Mouse (Mus musculus) left cerebral cortex, postnatal 4 days (tissue): ENCODE measurements around the gene Urah. TPM values are rescaled to one million over a fixed set of nuclear protein-coding genes. Genes with fewer than 3 reads are reported as not detected.

Source experiments
- DNase-seq: peaks from one replicate; pipeline ENCODE4 v3.0.0-alpha.2; 2022
- intact Hi-C: fragments of 180-260 bp; cut with DNase I; formaldehyde crosslinking; loops from one replicate; pipeline ENCODE4 v1.15.1; 2025
- total RNA-seq, 2 experiments: library from RNA; stranded (reverse); gene quantifications; 2 replicates each; pipeline ENCODE4 v1.2.3; 2021

The Urah gene
- total RNA-seq, 2 experiments from 2014 or later = not detected

DNA sequence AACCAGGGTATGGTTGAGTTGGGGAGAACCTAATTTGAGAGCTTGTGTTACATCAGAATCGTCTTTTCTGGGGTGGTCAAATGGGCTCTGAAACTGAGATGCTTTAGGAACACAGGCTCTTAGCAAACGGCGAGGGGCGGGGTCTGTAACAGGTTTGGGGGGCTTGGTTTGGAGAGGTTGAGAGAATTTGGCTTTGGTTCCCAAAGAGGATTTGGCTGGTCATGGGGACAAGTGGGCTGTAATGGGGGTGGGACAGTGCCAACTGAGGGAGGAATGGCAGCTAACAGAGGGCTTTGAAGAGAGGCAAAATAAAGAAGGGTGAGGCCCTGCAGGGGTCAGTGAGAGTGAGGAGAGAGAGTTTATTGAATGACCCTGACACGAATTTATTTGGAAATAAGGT, 4.7 kb downstream of the Urah start:
- no peak for DNase-seq
- intact Hi-C loops = no loop called here

DNA sequence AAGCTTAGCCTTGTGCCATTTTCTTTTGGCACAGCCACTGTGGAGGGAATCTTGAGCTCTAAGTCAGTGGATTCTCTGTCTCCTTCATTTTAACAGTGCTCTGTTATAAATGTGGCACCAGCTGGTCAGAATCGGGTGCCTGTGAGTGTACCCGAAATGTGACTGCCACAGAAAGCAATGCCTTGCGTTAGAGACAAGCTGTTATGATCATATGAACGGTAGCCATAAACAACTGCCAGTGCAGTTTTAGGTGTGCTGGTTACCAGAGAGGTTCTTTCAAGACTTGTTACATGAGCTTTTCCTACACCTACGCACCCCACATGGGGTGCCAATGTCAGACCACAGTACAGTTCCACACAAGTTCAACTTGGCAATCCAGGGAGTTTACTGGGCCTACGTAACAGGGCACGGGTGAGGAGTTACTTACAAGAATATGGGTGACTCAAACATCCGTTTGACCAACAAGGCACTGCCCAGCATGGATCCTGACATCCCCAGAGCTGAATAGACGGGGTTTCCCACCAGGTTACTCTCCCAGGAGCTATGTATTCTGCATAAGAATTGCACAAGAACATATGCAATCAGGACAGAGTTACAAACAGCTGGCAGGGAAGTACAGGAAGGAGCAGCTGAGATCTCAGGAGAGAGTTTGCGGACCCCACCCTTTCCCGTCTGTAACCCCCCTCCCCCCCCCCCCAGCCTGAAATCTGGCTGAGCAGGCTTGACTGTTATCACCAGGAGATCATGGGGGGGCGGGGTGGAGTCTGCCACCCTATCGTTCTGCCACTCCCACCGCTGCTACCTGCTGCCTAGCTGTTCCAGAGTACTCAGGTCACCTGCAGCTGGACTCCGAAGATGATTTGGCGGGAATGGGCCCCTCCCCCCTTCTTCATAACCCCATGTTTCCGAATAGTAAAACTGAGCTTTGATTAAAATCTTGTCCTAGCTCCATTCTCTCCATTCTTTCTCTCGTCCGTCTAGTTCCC, 6.2 kb downstream of the Urah start:
- intact Hi-C loops = no loop called here
- DNase-seq = no peak

DNA sequence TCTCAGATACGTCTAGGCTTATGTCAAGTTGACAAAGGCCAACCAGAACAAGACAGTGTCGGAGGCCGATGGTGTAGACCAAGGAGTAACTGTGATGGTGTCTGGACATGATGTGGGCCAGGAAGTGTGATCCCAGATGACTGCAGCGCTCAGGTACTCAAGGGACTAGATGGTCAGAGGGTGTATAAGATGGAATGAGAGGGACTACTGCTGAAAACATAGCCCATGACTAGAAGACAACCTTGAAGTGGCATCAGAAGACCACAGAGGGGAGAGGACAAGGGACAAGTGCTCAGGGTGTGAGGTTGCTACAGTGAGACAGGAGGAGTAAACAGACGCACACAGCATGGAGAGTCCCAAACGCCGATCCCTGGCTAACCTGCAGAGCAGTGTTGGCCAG, 9.0 kb downstream of the Urah start:
- intact Hi-C loops = no loop called here
- DNase-seq = no peak

DNA sequence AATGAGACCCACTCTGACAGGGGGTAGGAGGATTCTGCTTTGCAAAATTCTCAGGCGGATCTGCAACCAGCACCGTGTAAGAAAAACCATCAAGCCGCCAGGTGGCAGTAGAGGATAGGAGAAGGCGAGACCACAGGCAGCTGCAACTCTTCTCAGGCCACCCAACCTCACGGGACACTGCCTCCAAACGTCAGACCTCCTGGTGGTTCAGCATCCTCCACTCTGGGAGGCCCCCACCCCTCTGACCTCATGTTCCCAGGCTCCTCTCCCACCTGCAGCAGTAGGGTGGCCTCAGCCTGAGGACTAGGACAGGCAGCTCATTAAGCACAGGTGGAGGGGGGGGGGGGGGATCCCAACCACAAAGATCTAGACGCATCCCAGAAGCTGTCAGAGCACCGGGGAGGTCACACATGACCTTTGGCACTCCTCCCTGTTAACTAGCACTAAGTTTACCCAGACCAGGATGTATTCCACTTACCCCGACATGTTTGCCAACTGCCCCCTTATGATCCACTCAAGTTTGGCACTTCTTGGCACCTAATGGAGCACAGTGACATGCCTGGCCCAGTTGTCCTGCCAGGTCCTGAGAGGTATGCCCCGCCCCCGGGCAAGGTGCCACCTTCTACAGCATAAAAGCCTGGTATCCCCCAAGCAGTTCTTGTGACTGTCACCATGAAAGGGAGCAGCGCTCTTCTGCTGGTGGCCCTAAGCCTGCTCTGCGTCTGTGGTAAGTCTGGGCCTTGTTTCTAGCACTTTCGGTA, 10.3 kb downstream of the Urah start, which contains the start of gene Scgb1c1:
Gene Scgb1c1, plus strand, starts transcription at position 643 of the 761 bp plus-strand sequence.
- intact Hi-C loops = loop anchor here (5.0 kb wide), 1 partner anchor 62 kb away; no protein-coding TSS in a partner anchor
- DNase-seq = peak; percentile 92

DNA sequence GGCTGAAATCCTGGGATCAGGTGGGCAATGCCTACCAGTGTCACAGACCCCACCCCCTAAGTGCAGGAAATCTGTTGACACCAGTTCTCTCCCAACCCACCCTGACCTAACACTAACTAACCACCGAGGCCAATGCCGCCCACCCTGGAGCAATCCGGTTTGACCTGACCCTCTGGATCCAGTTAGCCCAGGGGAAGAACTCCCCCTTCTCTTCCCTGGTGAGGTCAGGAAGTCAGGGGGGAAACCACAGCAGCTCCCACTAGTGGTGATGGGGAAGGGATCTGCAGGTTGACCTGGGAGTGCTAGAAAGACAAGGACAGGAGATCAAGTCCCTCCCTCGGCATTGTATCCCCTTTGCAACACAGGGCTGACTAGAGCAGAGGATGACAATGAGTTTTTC, 10.9 kb downstream of the Urah start:
- intact Hi-C loops = loop anchor here (2.0 to 5.0 kb wide), 2 partner anchors 62 to 203 kb away; no protein-coding TSS in a partner anchor
- DNase-seq = no peak

DNA sequence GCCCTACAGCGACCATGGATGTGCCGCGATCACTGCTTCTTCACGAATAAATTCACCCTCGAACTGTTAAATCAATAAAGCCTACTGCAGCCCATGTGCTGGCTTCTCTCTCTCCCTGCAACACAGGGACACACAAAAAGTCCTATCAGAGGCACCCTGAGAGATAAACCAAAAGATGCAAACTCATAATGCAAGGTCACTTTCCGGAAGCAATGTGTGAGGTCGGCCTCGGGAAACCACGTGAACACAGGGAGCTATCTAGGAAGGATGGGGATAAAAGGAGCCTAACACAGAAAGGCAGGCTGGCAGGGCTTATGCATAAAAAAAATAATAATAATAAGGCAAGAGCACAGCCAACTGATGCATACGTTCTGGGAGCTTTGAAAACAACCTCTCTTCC, 11.9 kb downstream of the Urah start:
- DNase-seq = no peak
- intact Hi-C loops = loop anchor here (2.0 to 5.0 kb wide), 2 partner anchors 61 to 202 kb away; no protein-coding TSS in a partner anchor

DNA sequence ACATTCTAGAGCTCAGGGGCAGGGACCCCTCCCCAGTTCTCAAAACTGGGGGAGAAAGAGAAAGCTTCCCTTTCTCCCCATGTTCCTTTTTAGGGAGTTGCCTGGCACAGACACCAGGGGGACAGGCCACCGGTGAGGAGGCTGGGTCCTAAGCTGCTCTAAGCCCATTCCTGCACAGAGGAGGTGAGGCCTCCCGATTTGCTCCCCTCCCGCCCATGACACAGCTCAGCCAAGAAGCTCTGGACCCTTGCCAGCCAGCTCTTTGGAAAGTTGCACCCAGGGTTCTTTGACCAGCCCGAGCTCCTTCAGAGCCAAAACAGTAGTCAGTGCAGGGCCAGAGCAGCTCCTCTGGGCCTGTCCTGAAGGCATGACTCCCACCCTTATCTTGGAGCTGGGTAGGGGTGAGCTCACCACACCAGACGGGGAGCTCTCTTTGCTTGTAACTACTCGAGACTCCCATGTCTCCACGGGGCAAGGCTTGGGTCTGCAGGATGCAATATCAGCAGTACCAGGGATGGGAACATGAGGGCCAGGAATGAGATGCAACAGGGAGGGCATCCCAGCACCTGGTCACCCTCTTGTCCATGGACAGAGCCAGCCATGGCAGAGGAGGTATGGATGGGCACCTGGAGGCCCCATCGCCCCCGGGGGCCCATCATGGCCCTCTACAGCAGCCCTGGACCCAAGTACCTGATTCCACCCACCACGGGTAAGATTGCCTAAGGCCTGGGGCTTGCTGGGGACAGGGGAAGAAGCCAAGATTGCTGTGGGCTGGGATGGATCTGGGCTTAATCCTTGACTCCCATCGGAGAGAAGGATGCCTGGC, 13.2 kb downstream of the Urah start, which contains the start of gene Odf3:
Gene Odf3, plus strand, starts transcription at position 51 of the 826 bp plus-strand sequence.
- intact Hi-C loops = loop anchor here (2.0 to 5.0 kb wide), 2 partner anchors 59 to 201 kb away; no protein-coding TSS in a partner anchor
- DNase-seq = peak; percentile 54

DNA sequence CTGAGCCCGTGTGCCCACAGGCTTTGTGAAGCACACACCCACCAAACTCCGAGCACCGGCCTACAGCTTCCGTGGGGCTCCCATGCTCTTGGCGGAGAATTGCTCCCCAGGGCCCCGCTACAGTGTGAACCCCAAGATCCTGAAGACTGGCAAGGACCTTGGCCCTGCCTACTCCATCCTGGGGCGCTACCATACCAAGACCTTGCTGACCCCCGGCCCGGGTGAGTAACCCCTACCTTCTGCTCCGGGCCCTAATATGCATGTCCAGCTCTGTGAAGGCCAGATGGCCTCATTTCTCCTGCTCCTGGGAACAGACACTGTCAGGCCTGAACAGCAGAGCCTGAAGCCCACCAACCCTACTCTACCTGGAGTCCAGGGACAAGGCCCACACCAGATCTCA, 13.8 kb downstream of the Urah start:
- DNase-seq = no peak
- intact Hi-C loops = loop anchor here (5.0 kb wide), 1 partner anchor 59 kb away; no protein-coding TSS in a partner anchor

DNA sequence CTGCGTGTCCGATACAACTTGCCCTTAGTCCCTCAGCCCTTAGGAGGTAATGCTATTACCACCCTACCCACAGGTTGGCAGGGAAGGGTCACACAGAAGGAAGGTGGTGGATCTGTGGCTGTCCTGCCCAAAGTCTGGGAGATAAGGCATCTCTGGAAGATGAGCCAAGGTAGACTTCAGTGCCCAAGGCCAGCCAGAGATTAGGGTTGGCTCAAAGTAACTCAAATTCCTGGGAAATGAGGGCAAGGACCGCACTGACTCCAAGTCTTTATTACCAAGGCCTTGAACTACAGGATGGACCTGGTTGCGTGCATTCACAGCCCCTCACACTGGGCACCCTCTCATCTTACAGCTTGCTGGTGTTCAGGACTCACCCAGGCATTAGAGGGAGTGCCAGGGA, 17.1 kb downstream of the Urah start:
- intact Hi-C loops = loop anchor here (10.0 kb wide), 1 partner anchor 323 kb away; the partner anchor contains the start of gene Rnh1
- DNase-seq = no peak

DNA sequence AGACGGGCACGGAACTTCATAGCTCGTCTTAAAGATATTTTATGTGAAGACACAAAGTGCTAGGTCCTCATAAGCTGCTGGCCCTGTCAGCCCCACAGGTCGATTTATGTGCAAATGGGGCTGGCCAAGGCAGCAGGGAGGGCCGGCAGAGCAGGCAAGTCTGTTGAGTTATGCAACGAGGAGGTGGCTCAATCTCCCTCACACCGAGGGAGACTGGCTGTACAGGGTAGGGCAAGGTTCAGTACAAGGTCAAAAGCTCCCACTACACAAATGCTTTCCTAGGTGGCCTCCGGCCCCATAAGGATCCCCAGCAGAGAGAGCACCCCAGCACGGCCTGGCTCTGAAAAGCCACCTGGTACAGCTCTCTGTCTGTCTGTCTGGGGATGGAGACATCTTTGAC, 18.6 kb downstream of the Urah start:
- DNase-seq = no peak
- intact Hi-C loops = loop anchor here (10.0 kb wide), 1 partner anchor 321 kb away; the partner anchor contains the start of gene Rnh1

DNA sequence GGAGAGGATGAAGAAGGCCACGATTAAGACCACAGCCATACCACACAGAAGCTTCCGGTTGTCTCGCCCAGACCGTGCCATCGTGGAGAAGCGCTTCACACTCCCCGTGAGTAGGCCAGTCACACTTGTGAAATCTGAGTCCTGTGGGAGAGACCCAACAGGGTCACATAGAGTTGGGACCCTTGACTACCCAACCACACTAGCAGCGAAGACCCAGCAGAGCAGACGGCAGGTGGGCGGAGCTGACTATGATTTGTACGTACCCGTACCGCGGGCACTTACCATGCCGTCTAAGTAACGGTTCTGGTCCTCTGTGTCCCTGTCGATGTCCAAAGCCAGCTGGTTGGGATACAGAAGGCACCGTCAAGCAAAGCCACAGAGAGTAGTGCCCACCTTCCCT, 19.7 kb downstream of the Urah start:
- no peak for DNase-seq
- intact Hi-C loops = loop anchor here (10.0 kb wide), 1 partner anchor 320 kb away; the partner anchor contains the start of gene Rnh1

DNA sequence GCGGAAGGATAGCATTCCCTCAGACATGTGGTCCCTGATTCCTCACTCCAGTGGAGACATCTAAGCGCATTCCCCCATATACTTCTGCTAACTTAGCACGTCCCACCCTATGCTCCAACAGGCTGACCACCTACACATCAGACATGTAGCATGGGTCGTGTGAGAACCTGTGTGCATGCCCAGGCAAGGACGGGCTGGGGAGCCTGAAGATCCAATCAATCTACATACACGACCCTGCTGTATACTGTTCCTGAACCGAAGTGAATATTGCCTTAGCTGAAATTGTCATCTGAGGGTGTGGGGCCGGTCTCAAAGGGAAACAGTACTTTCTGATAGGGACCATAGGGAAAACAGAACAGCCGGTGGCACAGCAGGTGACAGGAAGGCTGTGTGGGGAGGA, 20.4 kb downstream of the Urah start:
- no peak for DNase-seq
- intact Hi-C loops = loop anchor here (10.0 kb wide), 1 partner anchor 320 kb away; the partner anchor contains the start of gene Rnh1

DNA sequence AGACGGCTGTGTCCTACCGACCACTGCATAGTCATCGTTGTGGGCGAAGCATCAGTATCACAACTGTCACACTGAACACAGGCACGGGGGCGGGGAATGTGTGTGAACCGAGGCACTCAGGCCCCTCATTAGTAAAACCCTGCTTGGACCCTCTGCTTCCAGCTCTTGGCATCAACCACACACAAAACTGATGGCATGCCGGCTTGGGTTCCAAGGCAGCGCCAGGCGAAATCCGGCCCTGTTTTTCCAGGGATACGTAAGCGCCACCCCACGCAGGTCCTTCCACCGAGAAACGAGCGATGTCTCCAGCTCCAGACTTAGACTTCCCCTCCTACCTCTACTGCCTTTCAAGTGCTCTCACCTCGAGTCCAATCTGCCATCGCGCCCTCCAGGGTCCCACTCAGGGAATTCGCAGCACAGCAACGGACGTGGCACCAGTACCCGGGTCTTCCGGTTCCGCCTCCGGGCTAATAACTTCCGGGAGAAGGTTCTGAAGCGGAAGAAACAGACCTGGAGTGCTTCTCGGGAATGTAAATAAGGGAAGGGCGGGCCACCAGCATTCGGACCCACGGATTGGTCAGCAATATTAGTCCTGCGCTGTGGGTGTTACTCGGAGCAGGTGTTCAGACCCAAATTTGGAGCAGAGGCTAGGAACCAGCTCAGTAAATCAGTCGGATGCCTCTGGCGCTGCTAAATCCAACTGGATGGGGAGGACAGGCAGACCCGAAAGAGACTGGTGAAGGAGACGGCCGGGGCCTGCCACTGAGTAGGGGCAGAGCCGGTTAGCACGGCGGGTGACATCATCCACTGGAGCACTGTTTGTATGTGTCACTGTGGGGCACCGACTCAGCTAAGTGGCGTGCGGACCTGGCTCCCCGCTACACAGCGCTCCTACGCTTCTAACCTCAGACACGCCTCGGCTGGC, 21.3 kb downstream of the Urah start, which contains the start of gene Gm45785:
Gene Gm45785, minus strand, starts transcription at position 472 of the 925 bp plus-strand sequence.
- intact Hi-C loops = loop anchor here (10.0 kb wide), 1 partner anchor 319 kb away; the partner anchor contains the start of gene Rnh1

DNA sequence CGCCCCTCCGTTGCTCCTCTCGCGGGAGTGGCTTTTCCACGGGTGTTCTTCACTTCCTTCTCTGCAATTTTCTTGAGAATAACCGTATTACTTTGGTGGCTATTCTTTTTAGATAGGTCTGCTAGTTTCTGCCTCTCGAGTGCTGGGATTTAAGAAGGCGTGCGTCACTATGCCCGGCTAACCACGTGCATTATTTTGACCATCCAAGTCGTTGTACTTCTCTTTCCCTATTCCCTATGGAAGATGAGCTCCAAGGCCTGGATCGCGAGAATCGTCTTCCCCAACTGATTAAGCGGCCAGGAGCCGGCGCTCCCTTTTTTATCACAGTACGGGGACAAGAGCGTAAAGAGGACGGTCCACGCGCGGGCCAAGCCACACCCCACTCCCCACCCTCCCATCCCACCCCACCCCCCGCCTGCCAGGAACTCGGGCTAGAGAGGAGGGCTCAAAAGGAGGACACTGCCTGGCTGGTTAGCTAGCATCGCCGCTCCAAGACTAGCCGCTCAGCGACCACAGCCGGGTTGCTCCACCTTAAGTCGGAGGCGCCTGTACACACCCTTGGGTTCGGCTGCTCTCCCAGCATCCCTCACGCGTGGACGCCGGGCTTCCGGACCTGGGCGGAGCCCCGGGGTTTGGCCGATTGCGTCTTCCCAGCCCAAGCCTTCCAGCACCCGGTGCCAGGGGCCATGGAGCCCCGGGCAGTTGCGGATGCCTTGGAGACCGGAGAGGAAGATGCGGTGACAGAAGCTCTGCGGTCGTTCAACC, 22.1 kb downstream of the Urah start, which contains the start of gene Ric8a:
Gene Ric8a, plus strand, starts transcription at position 173 of the 765 bp plus-strand sequence.
- DNase-seq = peak; percentile 85
- intact Hi-C loops = loop anchor here (10.0 kb wide), 1 partner anchor 318 kb away; the partner anchor contains the start of gene Rnh1

More for the DNA sequence above, 21.3 kb downstream of the Urah start, which contains the start of gene Gm45785:
- DNase-seq = peak; percentile 78

DNA sequence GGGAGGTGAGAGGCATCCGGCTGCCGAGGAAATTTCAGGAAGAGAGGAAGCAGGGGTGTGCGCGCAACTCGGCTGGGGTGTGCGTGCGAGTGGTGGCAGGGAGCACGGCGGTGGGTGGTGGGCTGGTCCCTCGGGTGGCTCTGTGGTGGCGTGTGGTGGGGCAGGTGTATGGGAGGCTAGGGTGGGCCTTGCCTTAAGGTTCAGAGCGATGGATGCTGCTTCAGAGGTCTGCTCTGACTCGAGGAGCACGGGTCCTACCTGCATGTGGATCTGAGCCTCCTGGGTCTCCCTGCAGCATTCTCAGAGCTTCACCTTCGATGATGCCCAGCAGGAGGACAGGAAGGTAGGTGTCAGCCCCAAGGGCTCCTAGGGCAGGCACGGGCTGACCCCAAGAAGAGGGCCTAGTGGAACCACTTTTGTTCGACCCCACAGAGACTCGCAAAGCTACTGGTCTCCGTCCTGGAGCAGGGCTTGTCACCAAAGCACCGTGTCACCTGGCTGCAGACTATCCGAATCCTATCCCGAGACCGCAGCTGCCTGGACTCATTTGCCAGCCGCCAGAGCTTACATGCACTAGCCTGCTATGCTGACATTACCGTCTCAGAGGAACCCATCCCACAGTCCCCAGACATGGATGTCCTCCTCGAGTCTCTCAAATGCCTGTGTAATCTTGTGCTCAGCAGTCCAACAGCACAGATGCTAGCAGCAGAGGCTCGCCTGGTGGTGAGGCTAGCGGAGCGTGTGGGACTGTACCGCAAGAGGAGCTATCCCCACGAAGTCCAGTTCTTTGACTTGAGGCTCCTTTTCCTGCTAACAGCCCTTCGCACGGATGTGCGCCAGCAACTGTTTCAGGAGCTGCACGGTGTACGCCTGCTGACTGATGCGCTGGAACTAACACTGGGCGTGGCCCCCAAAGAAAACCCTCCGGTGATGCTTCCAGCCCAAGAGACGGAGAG, 23.0 kb downstream of the Urah start, which contains the start of gene Bet1l:
Gene Bet1l, minus strand, starts transcription at position 28 of the 956 bp plus-strand sequence.
- intact Hi-C loops = loop anchor here (10.0 kb wide), 1 partner anchor 317 kb away; the partner anchor contains the start of gene Rnh1
- DNase-seq = peak; percentile 22

DNA sequence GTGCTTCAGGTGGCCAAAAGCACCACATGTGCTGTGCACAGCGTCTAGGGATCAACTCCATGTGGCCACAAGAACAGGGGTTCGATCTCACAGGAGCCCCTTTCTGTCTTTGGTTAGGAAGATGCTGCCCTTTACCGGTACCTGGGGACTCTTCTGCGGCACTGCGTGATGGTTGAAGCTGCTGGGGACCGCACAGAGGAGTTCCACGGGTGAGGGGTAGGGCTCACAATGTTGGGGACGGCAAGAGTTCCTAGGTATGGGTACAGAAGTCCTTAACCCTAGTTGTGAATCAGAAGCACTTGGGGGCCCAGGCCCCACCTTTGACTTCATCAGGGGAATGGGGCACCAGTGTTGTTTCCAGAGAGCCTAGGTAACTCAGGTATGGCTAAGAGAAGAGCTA, 23.9 kb downstream of the Urah start:
- DNase-seq = no peak
- intact Hi-C loops = loop anchor here (10.0 kb wide), 1 partner anchor 316 kb away; the partner anchor contains the start of gene Rnh1
